Mouse (Mus musculus) T-cell, adult 66 days (primary cell): ENCODE measurements around the gene Ceacam10. TPM values are rescaled to one million over a fixed set of nuclear protein-coding genes. Genes with fewer than 3 reads are reported as not detected.

Source experiments
- total RNA-seq, 2 experiments: library from RNA; stranded (reverse); gene quantifications; 3 replicates in 1 of 2; 4 replicates in 1 of 2; pipeline ENCODE4 v1.2.4; 2023

The Ceacam10 gene
- not detected for total RNA-seq

DNA sequence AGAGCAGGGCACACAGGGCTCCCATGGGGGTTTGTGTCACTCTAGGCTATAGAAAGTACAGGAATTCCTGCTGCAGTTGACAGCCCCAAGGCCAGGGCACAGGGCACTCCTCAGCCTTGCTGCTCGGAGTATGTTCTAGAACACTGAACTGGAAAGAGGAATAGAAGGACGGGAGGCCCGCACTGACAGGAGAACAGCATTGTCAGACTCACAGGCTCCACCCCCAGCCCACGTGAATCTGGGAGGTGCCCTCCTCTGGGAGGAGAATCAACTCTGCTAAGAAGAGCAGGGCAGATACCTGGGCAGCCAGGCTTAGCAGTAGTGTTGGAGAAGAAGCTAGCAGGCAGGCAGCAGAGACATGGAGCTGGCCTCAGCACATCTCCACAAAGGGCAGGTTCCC is at the start of gene Ceacam10:
TSS of gene Ceacam10 (plus strand) at position 289 of the 400 bp plus-strand sequence.

DNA sequence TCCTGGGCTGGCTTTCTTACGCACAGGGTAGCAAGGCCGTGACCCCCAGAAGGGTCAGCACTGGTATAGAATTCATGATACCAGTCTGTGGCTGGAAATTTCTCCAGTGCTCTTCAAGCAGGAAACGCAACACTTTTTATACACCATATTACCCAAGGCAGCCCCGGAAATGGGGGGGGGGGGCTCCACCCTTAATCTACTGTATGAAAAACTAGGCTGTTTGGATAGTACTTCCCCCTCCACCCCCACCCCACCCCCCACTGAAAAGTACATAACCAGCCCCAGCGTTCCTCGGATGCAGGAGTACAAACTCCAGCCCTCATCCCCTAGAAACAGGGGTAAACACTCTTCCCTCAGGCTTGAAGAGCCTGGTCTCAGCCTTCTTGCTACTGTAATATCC is 16.8 kb upstream of the Ceacam10 start, which contains the start of gene Cd177:
TSS of gene Cd177 (minus strand) at position 101 of the 400 bp plus-strand sequence.

Other genes with a start within 250 kb of the Ceacam10 start
- 10 to 100 TPM; 13.3 to 14.4 TPM for gene Irgq, start 246.5 kb upstream of the Ceacam10 start, total RNA-seq
- not detected for gene Pinlyp, start 231.1 kb upstream of the Ceacam10 start, total RNA-seq
- gene Xrcc1, start 230.9 kb upstream of the Ceacam10 start, total RNA-seq: 10 to 100 TPM; 55.1 to 56.1 TPM
- 1 to 10 TPM; 4.1 to 7.9 TPM for gene Ethe1, start 189.7 kb upstream of the Ceacam10 start, total RNA-seq
- gene Zfp575, start 189.6 kb upstream of the Ceacam10 start, total RNA-seq: not detected
- 1 to 10 TPM; 7.5 to 9.4 TPM for gene Phldb3, start 166.4 kb upstream of the Ceacam10 start, total RNA-seq
- gene Lypd3, start 140.7 kb upstream of the Ceacam10 start, total RNA-seq: not detected
- not detected for gene Tex101, start 100.5 kb upstream of the Ceacam10 start, total RNA-seq
- not detected for gene BC049730, start 68.0 kb upstream of the Ceacam10 start, total RNA-seq
- not detected for gene Gm4763, start 50.3 kb upstream of the Ceacam10 start, total RNA-seq
- under 1 TPM; 0.33 to 0.38 TPM for gene Cd177, start 16.9 kb upstream of the Ceacam10 start, total RNA-seq
- gene Gm9844, start 85.0 kb downstream of the Ceacam10 start, total RNA-seq: 1 to 10 TPM in 1 of 2 experiments, not detected in 1; 2.2 TPM
- gene Lypd4, start 92.7 kb downstream of the Ceacam10 start, total RNA-seq: not detected
- gene Dmrtc2, start 92.9 kb downstream of the Ceacam10 start, total RNA-seq: not detected
- gene Rps19, start 107.2 kb downstream of the Ceacam10 start, total RNA-seq: 1,000 to 10,000 TPM; 3,039 to 3,325 TPM
- 1 to 10 TPM; 3.5 to 5.8 TPM for gene Cd79a, start 120.2 kb downstream of the Ceacam10 start, total RNA-seq
- gene Arhgef1, start 125.7 kb downstream of the Ceacam10 start, total RNA-seq: 1,000 to 10,000 TPM; 1,621 to 1,684 TPM
- gene Gm4881, start 167.3 kb downstream of the Ceacam10 start, total RNA-seq: not detected
- gene Rabac1, start 195.5 kb downstream of the Ceacam10 start, total RNA-seq: 100 to 1,000 TPM; 301 to 308 TPM
- gene Atp1a3, start 228.8 kb downstream of the Ceacam10 start, total RNA-seq: 10 to 100 TPM in 1 of 2 experiments, 1 to 10 TPM in 1; 8.9 to 10.2 TPM